Mouse (Mus musculus): Measurements from ENCODE around the gene Olfr1282. TPM values are rescaled to one million over a fixed set of nuclear protein-coding genes. Genes with fewer than 3 reads are reported as not detected.
"Not testable (repeated sequence)": the region's sequence is repeated elsewhere in the genome, so short reads cannot be mapped to it uniquely, and the experiment has no call there.

Gene Olfr1282
- not detected in 2 replicates for polyA plus RNA-seq (2012; rRNA removed)

- no peak for TF ChIP-seq CTCF (IDR thresholded peaks at IDR 0.05; ENCODE audit: borderline replicate concordance, extremely low read depth, insufficient read depth, insufficient read length)
- no peak for TF ChIP-seq POLR2A (IDR thresholded peaks at IDR 0.05; ENCODE audit: borderline replicate concordance, extremely low read depth, insufficient read depth, insufficient read length, poor library complexity, severe bottlenecking)
- no peak for DNase-seq (ENCODE audit: low read depth)
These were observed at the start of gene Olfr1282 for GRCm38 (mm10) chr2:111335976-111336375. Gene Olfr1282 (minus strand): TSS chr2:111336076.

- DNase-seq (ENCODE audit: low read depth), result no peak
- TF ChIP-seq POLR2A (IDR thresholded peaks at IDR 0.05; ENCODE audit: borderline replicate concordance, extremely low read depth, insufficient read depth, insufficient read length, poor library complexity, severe bottlenecking) (no peak), CTCF (IDR thresholded peaks at IDR 0.05; ENCODE audit: borderline replicate concordance, extremely low read depth, insufficient read depth, insufficient read length) (no peak)
These were observed 39.3 kb upstream of the Olfr1282 start, which contains the start of gene Olfr1284 for GRCm38 (mm10) chr2:111375222-111375621. Gene Olfr1284 (plus strand): TSS chr2:111375522.

- DNase-seq (ENCODE audit: low read depth), result no peak
- TF ChIP-seq POLR2A (IDR thresholded peaks at IDR 0.05; ENCODE audit: borderline replicate concordance, extremely low read depth, insufficient read depth, insufficient read length, poor library complexity, severe bottlenecking), result no peak
- TF ChIP-seq CTCF (IDR thresholded peaks at IDR 0.05; ENCODE audit: borderline replicate concordance, extremely low read depth, insufficient read depth, insufficient read length), result no peak
These were observed 30.6 kb upstream of the Olfr1282 start, which contains the start of gene Olfr1283 for GRCm38 (mm10) chr2:111366490-111366889. Gene Olfr1283 (plus strand): TSS chr2:111366790.

- DNase-seq (ENCODE audit: low read depth), result not testable (repeated sequence)
These were observed 2.2 kb downstream of the Olfr1282 start for GRCm38 (mm10) chr2:111333721-111334120.

GRCm38 (mm10) chr2:111326220-111326619 lies 9.7 kb downstream of the Olfr1282 start, which contains the start of gene Olfr1281:
Gene Olfr1281 (plus strand): TSS chr2:111326520.
- DNase-seq (ENCODE audit: low read depth), result no peak
- no peak for TF ChIP-seq CTCF (IDR thresholded peaks at IDR 0.05; ENCODE audit: borderline replicate concordance, extremely low read depth, insufficient read depth, insufficient read length)
- no peak for TF ChIP-seq POLR2A (IDR thresholded peaks at IDR 0.05; ENCODE audit: borderline replicate concordance, extremely low read depth, insufficient read depth, insufficient read length, poor library complexity, severe bottlenecking)

- no peak for DNase-seq (ENCODE audit: low read depth)
- TF ChIP-seq CTCF (IDR thresholded peaks at IDR 0.05; ENCODE audit: borderline replicate concordance, extremely low read depth, insufficient read depth, insufficient read length) (no peak), POLR2A (IDR thresholded peaks at IDR 0.05; ENCODE audit: borderline replicate concordance, extremely low read depth, insufficient read depth, insufficient read length, poor library complexity, severe bottlenecking) (no peak)
These were observed 22.2 kb downstream of the Olfr1282 start, which contains the start of gene Olfr1280 for GRCm38 (mm10) chr2:111313717-111314116. Gene Olfr1280 (plus strand): TSS chr2:111314017.

- no peak for TF ChIP-seq CTCF (IDR thresholded peaks at IDR 0.05; ENCODE audit: borderline replicate concordance, extremely low read depth, insufficient read depth, insufficient read length)
- no peak for TF ChIP-seq POLR2A (IDR thresholded peaks at IDR 0.05; ENCODE audit: borderline replicate concordance, extremely low read depth, insufficient read depth, insufficient read length, poor library complexity, severe bottlenecking)
- DNase-seq (ENCODE audit: low read depth), result no peak
These were observed 35.5 kb downstream of the Olfr1282 start, which contains the start of gene Olfr1279 for GRCm38 (mm10) chr2:111300374-111300773. Gene Olfr1279 (plus strand): TSS chr2:111300635.

GRCm38 (mm10) chr2:111298541-111298940 lies 37.3 kb downstream of the Olfr1282 start:
- DNase-seq (ENCODE audit: low read depth), result no peak
- TF ChIP-seq CTCF (IDR thresholded peaks at IDR 0.05; ENCODE audit: borderline replicate concordance, extremely low read depth, insufficient read depth, insufficient read length) (no peak), POLR2A (IDR thresholded peaks at IDR 0.05; ENCODE audit: borderline replicate concordance, extremely low read depth, insufficient read depth, insufficient read length, poor library complexity, severe bottlenecking) (no peak)

- DNase-seq (ENCODE audit: low read depth), result no peak
- no peak for TF ChIP-seq POLR2A (IDR thresholded peaks at IDR 0.05; ENCODE audit: borderline replicate concordance, extremely low read depth, insufficient read depth, insufficient read length, poor library complexity, severe bottlenecking)
- no peak for TF ChIP-seq CTCF (IDR thresholded peaks at IDR 0.05; ENCODE audit: borderline replicate concordance, extremely low read depth, insufficient read depth, insufficient read length)
These were observed 46.0 kb downstream of the Olfr1282 start, which contains the start of gene Olfr1278 for GRCm38 (mm10) chr2:111289836-111290235. Gene Olfr1278 (plus strand): TSS chr2:111290136.

Other genes starting within 250 kb of the Olfr1282 start
- gene Gm13941, start 230.1 kb downstream of the Olfr1282 start, polyA plus RNA-seq (2012; rRNA removed), result not detected in 2 replicates
- gene Gm15130, start 183.1 kb downstream of the Olfr1282 start, polyA plus RNA-seq (2012; rRNA removed), result not detected in 2 replicates
- not detected in 2 replicates for gene 4930430A15Rik, start 106.5 kb downstream of the Olfr1282 start, polyA plus RNA-seq (2012; rRNA removed)
- gene Olfr1275, start 100.8 kb downstream of the Olfr1282 start, polyA plus RNA-seq (2012; rRNA removed), result not detected in 2 replicates
- not detected in 2 replicates for gene Olfr1276, start 81.6 kb downstream of the Olfr1282 start, polyA plus RNA-seq (2012; rRNA removed)
- not detected in 2 replicates for gene Olfr1277, start 62.0 kb downstream of the Olfr1282 start, polyA plus RNA-seq (2012; rRNA removed)
- not detected in 2 replicates for gene Olfr1278, start 45.9 kb downstream of the Olfr1282 start, polyA plus RNA-seq (2012; rRNA removed)
- gene Olfr1279, start 35.4 kb downstream of the Olfr1282 start, polyA plus RNA-seq (2012; rRNA removed), result not detected in 2 replicates
- not detected in 2 replicates for gene Olfr1280, start 22.1 kb downstream of the Olfr1282 start, polyA plus RNA-seq (2012; rRNA removed)
- gene Olfr1281, start 9.6 kb downstream of the Olfr1282 start, polyA plus RNA-seq (2012; rRNA removed), result not detected in 2 replicates
- gene Olfr1283, start 30.7 kb upstream of the Olfr1282 start, polyA plus RNA-seq (2012; rRNA removed), result not detected in 2 replicates
- not detected in 2 replicates for gene Olfr1284, start 39.4 kb upstream of the Olfr1282 start, polyA plus RNA-seq (2012; rRNA removed)
- not detected in 2 replicates for gene Olfr1286, start 87.0 kb upstream of the Olfr1282 start, polyA plus RNA-seq (2012; rRNA removed)
- not detected in 2 replicates for gene Olfr1287, start 113.1 kb upstream of the Olfr1282 start, polyA plus RNA-seq (2012; rRNA removed)
- not detected in 2 replicates for gene Olfr1288, start 138.0 kb upstream of the Olfr1282 start, polyA plus RNA-seq (2012; rRNA removed)
- not detected in 2 replicates for gene Olfr1289, start 144.7 kb upstream of the Olfr1282 start, polyA plus RNA-seq (2012; rRNA removed)
- gene Olfr1290, start 157.8 kb upstream of the Olfr1282 start, polyA plus RNA-seq (2012; rRNA removed), result not detected in 2 replicates
- gene Olfr1291-ps1, start 161.1 kb upstream of the Olfr1282 start, polyA plus RNA-seq (2012; rRNA removed), result not detected in 2 replicates
- gene Olfr1293-ps, start 189.1 kb upstream of the Olfr1282 start, polyA plus RNA-seq (2012; rRNA removed), result not detected in 2 replicates
- not detected in 2 replicates for gene Olfr1294, start 204.2 kb upstream of the Olfr1282 start, polyA plus RNA-seq (2012; rRNA removed)
- gene Olfr1295, start 233.6 kb upstream of the Olfr1282 start, polyA plus RNA-seq (2012; rRNA removed), result not detected in 2 replicates